Mouse (Mus musculus): ENCODE results near the gene Gm2431.
"Not testable (repeated sequence)": the region's sequence is repeated elsewhere in the genome, so short reads cannot be mapped to it uniquely, and the experiment has no call there.

Gene Gm2431

DNA sequence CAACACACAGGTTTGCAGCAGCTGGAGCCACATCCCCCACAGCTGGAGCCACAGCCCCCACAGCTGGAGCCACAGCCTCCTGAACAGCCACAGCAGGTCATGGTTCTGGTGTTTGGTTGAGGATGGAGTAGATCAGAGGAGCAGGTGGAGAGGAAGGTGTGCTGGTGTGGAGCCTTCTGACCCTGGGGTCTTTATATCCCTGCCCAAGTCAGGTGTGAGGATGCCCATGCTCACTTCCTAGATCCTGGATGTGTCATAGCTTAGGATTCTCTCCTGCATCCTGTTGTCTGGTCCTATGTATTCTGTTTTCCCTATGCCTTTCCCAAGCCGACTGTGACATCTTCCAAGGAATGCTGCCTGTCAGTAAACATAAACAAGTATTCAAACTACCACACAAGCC, at the start of gene Gm2431:
TSS of gene Gm2431 (minus strand) at position 101 of the 400 bp plus-strand sequence.
- not testable (repeated sequence) for DNase-seq (ENCODE audit: low spot score)

DNA sequence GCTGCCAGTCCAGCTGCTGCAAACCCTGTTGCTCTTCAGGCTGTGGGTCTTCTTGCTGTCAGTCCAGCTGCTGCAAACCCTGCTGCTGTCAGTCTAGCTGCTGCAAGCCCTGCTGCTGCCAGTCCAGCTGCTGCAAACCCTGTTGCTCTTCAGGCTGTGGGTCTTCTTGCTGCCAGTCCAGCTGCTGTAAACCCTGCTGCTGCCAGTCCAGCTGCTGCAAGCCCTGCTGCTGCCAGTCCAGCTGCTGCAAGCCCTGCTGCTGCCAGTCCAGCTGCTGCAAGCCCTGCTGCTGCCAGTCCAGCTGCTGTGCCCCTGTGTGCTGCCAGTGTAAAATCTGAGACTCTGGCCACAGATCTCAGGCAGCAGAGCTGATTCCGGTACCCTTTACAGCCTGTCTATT, 45.8 kb upstream of the Gm2431 start:
- DNase-seq (ENCODE audit: low spot score) = not testable (repeated sequence)

DNA sequence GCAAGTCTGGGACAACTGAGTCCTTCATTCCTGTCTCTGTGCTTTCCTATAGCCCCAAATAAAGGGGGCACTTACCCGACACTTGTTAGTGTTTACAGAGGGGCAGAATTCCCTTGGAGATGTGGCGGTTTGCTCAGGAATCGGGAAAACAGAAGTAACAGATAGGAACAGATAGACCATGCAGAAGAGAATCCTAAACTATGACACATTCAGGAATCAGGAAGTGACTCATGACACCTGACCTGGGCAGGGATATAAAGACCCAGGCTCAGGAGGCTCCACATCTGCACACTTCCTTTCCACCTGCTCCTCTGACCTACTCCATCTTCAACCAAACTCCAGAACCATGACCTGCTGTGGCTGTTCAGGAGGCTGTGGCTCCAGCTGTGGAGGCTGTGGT, 45.1 kb upstream of the Gm2431 start, which contains the start of gene Krtap5-4:
TSS of gene Krtap5-4 (plus strand) at position 301 of the 400 bp plus-strand sequence.
- no peak for DNase-seq (ENCODE audit: low spot score)

DNA sequence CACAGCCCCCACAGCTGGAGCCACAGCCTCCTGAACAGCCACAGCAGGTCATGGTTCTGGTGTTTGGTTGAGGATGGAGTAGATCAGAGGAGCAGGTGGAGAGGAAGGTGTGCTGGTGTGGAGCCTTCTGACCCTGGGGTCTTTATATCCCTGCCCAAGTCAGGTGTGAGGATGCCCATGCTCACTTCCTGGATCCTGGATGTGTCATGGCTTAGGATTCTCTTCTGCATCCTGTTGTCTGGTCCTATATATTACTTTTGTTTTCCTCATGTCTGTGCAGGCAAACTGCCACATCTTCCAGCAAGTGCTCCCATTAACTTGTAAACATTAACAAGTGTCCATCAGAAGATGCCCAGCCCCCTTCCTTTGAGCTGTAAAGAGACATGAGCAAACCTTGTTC, 38.9 kb upstream of the Gm2431 start, which contains the start of gene Krtap5-1:
TSS of gene Krtap5-1 (minus strand) at position 101 of the 400 bp plus-strand sequence.
- DNase-seq (ENCODE audit: low spot score) = not testable (repeated sequence)

DNA sequence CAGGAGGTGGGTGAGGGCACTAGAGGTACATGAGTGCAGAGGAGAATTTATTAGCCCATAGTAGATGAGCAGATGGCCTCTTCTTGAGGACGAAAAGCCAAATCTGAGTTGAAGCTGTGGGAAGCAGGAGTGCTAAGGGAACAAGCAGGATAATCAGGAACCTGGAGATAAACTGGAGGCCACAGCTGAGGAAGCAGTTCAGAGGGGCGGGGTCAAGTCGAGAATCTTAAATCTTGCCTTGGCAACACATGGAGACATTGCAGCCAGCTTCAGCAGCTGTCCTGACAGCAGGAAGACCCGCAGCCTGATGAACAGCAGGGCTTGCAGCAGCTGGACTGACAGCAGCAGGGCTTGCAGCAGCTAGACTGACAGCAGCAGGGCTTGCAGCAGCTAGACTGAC, 38.0 kb upstream of the Gm2431 start:
- not testable (repeated sequence) for DNase-seq (ENCODE audit: low spot score)

DNA sequence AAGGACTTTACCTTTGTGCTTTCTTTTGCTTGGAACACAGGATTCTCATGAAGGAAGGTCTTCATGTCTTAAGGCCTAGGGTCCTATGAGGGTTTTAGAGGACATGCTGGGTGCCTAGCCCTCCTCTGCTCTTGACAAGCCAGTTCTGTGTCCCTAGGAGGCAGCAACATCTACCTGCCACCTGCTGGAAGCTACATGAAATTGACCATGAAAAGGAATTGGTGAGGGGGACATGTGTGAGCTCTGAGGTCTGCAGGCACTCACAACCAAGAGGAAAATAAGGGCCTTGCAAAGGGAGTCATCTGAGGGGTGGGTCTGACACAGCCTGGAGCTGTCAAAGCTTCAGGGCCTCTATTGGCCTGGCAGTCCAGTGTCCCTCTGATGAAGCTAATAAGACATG, 37.3 kb upstream of the Gm2431 start:
- DNase-seq (ENCODE audit: low spot score) = no peak

DNA sequence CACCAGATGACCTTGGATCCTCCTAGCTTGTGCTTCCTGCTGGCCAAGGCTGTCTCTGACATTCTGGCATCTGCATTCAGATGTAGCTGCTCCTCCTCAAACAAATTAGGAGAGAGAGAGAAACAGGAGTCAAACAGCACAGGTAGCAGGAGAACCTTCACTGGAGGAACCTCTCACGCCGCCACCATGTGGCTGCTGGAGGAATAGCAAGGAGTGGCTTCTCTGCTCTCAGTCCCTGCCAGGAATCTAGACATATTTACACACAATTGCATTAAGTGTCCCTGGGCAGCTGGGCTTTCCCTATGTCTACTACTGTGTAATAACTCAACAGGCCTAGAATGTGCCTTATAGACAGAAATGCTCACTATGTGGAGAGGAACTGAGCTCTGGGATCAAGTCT, 35.7 kb upstream of the Gm2431 start:
- peak; percentile 66 for DNase-seq (ENCODE audit: low spot score)

DNA sequence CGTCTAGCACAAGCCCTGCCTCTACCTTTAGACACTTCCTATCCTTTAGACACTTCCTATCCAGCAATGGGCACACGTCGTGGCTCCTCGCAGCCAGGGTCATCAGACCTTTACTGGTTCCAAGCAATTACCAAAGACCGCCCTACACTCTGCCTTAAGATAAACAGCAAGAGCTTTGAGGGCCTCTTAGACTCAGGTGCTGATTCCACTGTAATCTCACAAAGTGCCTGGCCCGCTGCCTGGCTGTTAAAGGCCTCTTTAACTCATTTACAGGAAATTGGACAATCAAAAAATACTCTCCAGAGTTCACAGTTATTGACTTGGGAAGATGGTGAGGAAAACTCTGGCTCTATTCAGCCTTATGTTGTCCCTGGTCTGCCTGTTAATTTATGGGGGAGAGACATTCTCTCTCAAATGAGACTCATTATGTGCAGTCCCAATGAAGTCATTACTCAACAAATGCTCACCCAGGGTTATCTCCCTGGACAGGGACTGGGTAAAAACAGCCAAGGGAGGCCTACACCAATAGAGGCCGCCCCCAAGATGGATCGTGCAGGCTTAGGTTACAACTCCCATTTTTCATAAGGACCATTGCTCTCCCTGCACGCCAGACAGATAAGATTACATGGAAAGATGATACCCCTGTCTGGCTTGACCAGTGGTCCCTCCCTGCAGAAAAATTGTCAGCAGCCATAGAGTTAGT, 27.9 kb upstream of the Gm2431 start:
- peak; percentile 32 for DNase-seq (ENCODE audit: low spot score)

DNA sequence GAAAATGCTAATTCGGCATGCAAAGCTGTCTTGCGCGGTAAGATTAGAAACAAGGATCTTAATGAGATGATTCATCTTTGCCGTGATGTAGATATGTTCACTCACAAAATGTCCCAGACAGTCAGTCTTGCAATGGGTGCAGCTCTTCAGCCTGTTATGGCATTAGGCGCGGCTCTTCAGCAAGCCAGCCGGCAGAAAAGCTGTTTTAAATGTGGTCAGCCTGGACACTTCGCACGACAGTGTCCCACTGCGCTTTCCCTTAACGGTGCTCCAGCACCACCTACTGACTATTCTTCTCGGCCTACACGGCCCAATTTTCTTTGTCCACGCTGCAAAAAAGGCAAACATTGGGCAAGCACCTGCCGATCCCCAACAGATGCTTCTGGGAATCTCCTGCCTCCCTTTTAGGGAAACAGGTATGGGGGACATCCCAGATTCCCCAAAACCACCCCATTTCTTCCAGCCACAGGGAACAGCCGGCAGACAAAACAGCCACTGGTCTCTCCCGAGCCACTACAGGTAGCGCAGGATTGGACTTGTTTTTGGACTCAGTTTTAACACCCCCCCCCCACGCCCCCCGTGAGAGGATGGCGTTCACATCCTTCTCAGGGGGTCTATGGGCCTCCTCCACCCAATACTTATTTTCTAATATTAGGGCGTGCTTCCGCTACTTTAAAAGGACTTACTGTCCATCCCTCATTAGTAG, 27.1 kb upstream of the Gm2431 start:
- DNase-seq (ENCODE audit: low spot score) = peak; percentile 85

DNA sequence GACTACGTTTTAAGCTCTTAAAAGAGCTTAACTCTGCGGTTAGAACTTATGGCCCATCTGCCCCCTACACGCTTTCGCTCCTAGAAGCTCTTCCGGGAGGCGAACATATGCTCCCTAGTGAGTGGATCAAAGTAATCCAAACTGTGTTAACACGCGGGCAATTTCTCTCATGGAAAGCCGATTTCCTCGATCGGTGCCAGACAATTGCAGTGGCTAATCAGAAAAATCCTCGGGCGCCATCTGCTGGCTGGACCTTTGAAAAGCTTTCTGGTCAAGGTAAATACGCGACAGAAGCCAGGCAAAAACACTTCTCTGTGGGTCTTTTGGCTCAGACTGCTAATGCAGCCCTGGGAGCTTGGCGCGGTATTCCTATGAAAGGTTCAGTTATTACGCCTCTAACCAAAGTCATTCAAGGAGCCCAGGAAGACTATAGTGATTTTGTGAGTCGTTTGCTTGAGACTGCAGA, 26.5 kb upstream of the Gm2431 start:
- peak; percentile 95 for DNase-seq (ENCODE audit: low spot score)

DNA sequence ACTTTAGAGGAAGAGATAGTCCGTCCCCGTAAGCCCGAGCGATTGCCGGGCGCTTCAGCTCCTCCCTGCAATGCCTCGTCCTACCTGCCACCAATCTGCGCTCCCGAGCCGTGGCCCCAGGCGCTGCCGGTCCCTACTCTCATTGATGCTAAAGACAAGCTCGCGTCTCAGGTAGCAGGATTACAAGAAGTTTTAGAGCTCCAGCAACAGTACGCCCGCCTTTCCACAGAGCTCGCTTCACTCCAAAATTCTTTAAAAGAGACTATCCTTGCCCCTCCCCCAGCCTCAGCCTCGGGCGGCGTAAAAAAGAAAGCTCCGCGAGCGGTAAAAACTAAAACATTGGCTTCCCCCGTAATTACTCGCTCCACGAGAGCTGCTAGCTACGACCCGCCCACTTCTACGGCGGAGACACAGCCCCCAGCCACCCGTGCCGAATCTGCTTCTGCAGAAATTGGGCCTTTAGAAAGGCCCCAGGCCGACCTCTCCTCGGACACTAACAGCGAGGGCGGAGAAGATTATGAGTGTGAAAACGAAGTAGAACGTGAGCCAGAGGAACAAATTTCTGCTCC, 26.0 kb upstream of the Gm2431 start:
- DNase-seq (ENCODE audit: low spot score) = peak; percentile 84

DNA sequence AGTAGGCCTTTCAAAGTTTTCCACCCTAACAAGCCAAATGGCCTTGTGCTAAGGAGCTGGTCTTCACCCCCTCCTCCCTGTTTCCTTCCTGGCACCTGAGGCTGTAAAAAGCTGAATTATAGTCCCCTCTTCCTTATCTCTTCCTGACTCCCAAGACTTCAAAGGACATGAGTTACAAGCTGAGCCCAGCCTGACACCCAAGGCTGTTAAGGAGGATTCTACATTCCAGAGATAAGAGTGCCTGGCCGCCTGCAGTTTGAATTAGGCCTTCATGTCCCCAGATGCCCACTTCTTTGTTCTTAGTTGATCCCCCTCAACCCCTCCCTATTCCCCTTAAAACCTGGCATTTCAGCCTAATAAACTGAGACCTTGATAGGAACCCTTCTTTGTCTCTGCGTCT, 24.7 kb upstream of the Gm2431 start:
- DNase-seq (ENCODE audit: low spot score) = peak; percentile 35

DNA sequence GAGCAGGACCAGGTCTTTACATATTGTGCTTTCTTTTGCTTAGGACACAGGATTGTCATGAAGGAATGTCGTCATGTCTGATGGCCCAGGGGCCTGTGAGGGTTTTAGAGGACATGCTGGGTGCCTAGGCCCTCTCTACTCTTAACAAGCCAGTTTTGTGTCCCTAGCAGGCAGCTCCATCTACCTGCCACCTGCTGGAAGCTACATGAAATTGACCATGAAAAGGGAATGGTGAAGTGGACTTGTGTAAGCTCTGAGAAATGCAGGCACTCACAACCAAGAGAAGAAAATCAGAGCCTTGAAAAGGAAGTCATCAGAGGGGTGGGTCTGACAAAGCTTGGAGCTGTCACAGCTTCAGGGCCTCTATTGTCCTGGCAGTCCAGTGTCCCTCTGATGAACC, 21.1 kb upstream of the Gm2431 start:
- not testable (repeated sequence) for DNase-seq (ENCODE audit: low spot score)

DNA sequence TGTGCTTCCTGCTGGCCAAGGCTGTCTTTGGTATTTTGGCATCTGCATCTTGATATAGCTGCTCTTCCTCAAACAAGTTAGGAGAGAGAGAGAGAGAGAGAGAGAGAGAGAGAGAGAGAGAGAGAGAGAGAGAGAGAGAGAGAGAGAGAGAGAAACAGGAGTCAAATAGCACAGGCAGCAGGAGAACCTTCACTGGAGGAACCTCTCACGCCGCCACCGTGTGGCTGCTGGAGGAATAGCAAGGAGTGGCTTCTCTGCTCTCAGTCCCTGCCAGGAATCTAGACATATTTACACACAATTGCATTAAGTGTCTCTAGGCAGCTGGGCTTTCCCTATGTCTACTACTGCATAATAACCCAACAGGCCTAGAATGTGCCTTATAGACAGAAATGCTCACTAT, 20.0 kb upstream of the Gm2431 start:
- DNase-seq (ENCODE audit: low spot score) = peak; percentile 82

DNA sequence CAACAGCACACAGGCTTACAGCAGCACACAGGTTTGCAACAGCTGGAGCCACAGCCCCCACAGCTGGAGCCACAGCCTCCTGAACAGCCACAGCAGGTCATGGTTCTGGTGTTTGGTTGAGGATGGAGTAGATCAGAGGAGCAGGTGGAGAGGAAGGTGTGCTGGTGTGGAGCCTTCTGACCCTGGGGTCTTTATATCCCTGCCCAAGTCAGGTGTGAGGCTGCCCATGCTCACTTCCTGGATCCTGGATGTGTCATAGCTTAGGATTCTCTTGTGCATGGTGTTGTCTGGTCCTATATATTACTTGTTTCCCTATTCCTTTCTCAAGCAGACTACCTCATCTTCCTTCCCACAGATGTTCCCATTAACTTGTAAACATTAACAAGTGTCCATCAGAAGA, 16.1 kb upstream of the Gm2431 start, which contains the start of gene Gm4559:
TSS of gene Gm4559 (minus strand) at position 101 of the 400 bp plus-strand sequence.
- not testable (repeated sequence) for DNase-seq (ENCODE audit: low spot score)

DNA sequence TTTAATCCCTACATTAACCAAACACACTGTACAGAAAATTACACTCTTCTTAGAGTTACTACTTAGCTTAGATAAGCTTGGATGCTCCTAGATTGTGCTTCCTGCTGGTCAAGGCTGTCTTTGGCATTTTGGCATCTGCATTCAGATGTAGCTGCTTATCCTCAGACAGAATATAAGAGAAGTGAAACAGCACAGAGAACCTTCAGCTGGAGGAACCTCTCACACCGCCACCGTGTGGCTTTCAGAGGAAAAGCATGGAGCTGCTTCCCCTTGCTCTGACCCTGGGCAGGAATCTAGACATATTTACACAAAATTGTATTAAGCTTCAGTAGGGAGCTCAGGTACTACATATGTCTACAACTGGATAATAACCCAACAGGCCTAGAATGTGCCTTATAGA, 2.6 kb downstream of the Gm2431 start:
- peak; percentile 68 for DNase-seq (ENCODE audit: low spot score)

DNA sequence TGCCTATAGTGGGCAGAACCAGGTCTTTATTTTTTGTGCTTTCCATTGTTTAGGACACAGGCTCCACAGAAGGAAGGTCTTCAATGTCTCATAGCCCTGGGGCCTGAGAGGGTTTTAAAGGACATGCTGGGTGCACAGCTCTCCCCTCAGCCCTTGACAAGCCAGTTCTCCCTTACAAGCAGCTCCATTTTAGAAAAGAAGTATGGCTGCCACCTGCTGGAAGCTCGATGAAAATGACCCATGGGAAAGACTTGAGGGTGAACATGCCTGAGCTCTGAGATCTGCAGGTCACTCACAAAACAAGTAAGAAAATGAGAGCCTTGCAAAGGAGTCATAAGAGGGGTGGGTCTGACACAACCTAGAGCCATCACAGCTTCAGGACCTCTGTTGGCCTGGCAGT, 8.3 kb downstream of the Gm2431 start:
- peak; percentile 67 for DNase-seq (ENCODE audit: low spot score)

DNA sequence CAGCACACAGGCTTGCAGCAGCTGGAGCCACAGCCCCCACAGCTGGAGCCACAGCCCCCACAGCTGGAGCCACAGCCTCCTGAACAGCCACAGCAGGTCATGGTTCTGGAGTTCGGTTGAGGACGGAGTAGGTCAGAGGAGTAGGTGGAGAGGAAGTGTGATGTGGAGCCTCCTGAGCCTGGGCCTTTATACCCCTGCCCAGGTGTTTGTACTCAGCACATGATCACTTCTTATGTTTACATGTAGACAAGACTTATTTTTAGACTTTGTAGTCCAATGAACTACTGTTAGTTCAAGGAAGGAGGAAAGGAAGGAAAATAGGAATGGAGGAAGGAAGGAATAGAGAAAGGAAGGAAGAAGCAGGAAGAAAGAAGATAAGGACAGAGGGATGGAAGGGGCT, 17.2 kb downstream of the Gm2431 start, which contains the start of gene Gm40460:
TSS of gene Gm40460 (minus strand) at position 101 of the 400 bp plus-strand sequence.
- no peak for DNase-seq (ENCODE audit: low spot score)

DNA sequence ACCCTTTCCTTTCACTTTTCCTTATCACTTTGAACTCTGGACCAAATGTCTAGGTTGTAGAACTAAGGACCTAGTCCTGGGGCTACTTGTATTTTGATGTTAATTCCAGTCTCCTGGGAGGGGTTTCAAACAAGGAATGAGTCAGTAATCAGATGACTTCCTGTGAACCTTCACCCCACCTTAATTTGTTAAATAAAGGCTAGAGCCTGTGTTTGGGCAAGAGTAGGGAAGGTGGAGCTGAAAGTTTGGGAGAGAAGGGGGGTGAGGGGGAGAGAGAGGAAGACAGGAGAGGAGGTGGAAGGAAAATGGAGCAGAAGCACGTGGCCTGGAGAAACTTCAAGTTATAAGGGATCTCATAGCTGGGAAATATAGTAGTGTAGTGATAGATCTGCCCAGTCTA, 26.6 kb downstream of the Gm2431 start:
- no peak for DNase-seq (ENCODE audit: low spot score)

DNA sequence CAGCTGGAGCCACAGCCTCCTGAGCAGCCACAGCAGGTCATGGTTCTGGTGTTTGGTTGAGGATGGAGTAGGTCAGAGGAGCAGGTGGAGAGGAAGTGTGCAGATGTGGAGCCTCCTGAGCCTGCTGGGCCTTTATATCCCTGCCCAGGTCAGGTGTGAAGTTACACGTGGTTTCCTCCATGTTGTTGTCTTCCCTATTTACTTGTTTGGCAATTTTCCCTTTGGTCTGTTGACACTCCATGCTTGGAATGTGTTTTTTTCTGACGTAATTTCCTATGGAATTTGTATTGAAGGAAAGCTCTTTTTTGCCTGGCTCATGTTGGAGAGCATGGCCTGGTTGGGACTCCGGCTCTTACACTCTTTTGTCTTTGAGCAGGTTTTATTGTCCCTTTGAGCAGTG, 28.3 kb downstream of the Gm2431 start, which contains the start of gene Krtap5-5:
TSS of gene Krtap5-5 (minus strand) at position 101 of the 400 bp plus-strand sequence.
- DNase-seq (ENCODE audit: low spot score) = not testable (repeated sequence)

DNA sequence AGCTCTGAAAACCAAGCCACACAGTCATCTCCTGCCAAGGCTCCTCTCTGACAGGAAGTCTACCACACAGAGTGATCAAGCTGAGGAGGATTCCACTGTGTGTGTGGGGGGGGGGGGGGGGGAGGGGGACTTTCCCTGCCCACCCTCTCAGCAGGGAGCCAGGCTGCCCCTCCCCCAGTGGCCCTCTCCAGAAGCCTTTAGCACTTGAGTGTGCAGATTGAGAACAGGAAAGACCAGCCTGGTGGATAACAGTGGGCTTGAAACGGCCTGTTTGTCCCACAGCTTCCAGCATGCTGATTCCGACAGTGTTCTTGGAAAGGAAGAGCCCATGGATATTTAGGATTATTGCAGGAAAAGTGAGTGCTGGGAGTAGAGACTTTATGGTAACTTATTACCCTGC, 33.6 kb downstream of the Gm2431 start:
- peak; percentile 11 for DNase-seq (ENCODE audit: low spot score)

DNA sequence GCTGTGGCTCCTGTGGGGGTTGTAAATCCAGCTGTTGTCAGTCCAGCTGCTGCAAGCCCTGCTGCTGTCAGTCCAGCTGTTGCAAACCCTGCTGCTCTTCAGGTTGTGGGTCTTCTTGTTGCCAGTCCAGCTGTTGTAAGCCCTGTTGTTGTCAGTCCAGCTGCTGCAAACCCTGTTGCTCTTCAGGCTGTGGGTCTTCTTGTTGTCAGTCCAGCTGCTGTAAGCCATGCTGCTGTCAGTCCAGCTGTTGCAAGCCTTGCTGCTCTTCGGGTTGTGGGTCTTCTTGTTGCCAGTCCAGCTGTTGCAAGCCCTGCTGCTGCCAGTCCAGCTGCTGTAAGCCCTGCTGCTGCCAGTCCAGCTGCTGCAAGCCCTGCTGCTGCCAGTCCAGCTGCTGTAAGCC, 46.0 kb downstream of the Gm2431 start:
- not testable (repeated sequence) for DNase-seq (ENCODE audit: low spot score)

DNA sequence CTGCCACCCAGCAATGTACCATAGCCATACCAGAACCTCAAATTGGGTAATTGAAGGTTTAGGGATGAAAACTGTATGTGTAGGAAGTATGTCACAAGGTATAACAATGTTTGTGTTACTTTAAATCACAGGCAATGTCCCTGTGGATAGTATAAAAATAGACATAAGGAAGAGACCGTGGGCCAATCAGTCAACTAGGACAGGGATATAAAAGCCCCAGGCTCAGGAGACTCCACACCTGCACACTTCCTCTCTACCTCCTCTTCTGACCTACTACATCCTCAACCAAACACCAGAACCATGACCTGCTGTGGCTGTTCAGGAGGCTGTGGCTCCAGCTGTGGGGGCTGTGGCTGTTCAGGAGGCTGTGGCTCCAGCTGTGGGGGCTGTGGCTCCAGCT, 46.6 kb downstream of the Gm2431 start, which contains the start of gene Gm7579:
TSS of gene Gm7579 (plus strand) at position 301 of the 400 bp plus-strand sequence.
- DNase-seq (ENCODE audit: low spot score) = no peak
